Mouse (Mus musculus): ENCODE data around the gene Selenow. TPM values are rescaled to one million over a fixed set of nuclear protein-coding genes. Genes with fewer than 3 reads are reported as not detected.
A peak's percentile ranks its signal among the peaks of the same experiment; 100 is the strongest.

The Selenow gene
- polyA plus RNA-seq, 1 experiment from 2014 or later: 235 TPM

DNA sequence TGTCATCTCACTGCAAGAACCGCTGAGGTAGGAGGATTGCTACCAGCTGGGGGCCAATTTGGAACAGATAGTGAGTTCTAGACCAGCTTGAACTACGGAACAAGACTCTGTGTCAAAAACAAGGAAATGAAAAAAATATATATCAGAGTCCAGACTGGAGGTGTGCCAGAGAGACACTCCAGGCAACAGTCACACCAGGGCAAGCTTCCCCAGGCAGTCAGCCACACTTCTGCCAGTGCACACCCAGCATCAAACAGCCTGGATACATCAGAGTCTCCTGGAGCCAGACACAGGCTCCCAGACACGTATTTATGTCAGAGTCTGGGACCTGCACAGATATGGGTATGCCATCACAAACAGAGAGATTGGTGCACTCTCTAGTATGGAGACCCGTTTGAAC lies 39.0 kb upstream of the Selenow start:
- peaks cover 6% of the 10 kb centered on the region for H3K4me1 ChIP-seq (ENCODE audit: control insufficient read depth, low read depth, low read length)
- no peaks in the 10 kb centered on the region for H3K9me3 ChIP-seq (replicated peaks; ENCODE audit: control insufficient read depth, low read length)
- ATAC-seq (ENCODE audit: low read depth): no peak
- H3K27me3 ChIP-seq (ENCODE audit: control insufficient read depth, insufficient read depth, low read depth, low read length): no peaks in the 10 kb centered on the region
- no peaks in the 10 kb centered on the region for H3K36me3 ChIP-seq (ENCODE audit: control insufficient read depth, insufficient read depth)
- WGBS (ENCODE audit: insufficient replicate concordance): 58% methylated on average over 4 of the region's 4 CpGs
- no peak overlapping the region for H3K9ac ChIP-seq (ENCODE audit: low read depth, low read length)
- no peak overlapping the region for H3K4me2 ChIP-seq (ENCODE audit: low read depth, low read length)
- no peak overlapping the region for H3K4me3 ChIP-seq (ENCODE audit: low read depth, low read length)
- no peak overlapping the region for H3K27ac ChIP-seq (ENCODE audit: low read length)

GRCm38 (mm10) chr7:15960691-15961090 lies 38.5 kb upstream of the Selenow start:
- Histone ChIP-seq H3K36me3 (ENCODE audit: control insufficient read depth, insufficient read depth) (no peaks in the 10 kb centered on the region), H3K4me1 (ENCODE audit: control insufficient read depth, low read depth, low read length) (peaks cover 6% of the 10 kb centered on the region), H3K4me2 (ENCODE audit: low read depth, low read length) (no peak overlapping the region), H3K9ac (ENCODE audit: low read depth, low read length) (no peak overlapping the region), H3K9me3 (replicated peaks; ENCODE audit: control insufficient read depth, low read length) (no peaks in the 10 kb centered on the region), H3K4me3 (ENCODE audit: low read depth, low read length) (no peak overlapping the region), H3K27me3 (ENCODE audit: control insufficient read depth, insufficient read depth, low read depth, low read length) (no peaks in the 10 kb centered on the region), H3K27ac (ENCODE audit: low read length) (no peak overlapping the region)
- 46% methylated on average over 4 of the region's 4 CpGs for WGBS (ENCODE audit: insufficient replicate concordance)
- no peak for ATAC-seq (ENCODE audit: low read depth)

DNA sequence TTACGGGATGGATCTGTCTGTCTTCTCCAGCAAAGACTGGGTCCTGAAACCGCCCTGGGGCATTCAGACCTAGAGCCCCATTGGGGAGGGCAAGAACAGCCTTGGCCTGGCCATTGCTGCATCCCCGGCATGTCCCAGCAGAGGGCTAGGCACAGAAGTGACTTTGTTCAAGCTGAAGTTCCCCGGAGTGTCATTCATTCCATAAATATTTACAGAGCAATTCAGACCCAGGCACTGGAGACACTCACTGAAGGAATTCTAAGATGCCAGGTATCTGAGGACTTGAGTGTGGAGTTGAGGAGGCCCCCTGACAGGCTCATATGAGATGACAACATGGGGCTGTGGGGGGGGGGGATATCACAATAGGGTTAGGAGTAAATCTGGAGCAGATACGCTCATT lies 33.9 kb upstream of the Selenow start:
- no peak overlapping the region for H3K4me2 ChIP-seq (ENCODE audit: low read depth, low read length)
- ATAC-seq (ENCODE audit: low read depth): no peak
- H3K9ac ChIP-seq (ENCODE audit: low read depth, low read length): no peak overlapping the region
- no peaks in the 10 kb centered on the region for H3K27me3 ChIP-seq (ENCODE audit: control insufficient read depth, insufficient read depth, low read depth, low read length)
- H3K9me3 ChIP-seq (replicated peaks; ENCODE audit: control insufficient read depth, low read length): no peaks in the 10 kb centered on the region
- peaks cover 40% of the 10 kb centered on the region for H3K4me1 ChIP-seq (ENCODE audit: control insufficient read depth, low read depth, low read length)
- H3K36me3 ChIP-seq (ENCODE audit: control insufficient read depth, insufficient read depth): no peaks in the 10 kb centered on the region
- no peak overlapping the region for H3K4me3 ChIP-seq (ENCODE audit: low read depth, low read length)
- 72% methylated on average over 5 of the region's 5 CpGs for WGBS (ENCODE audit: insufficient replicate concordance)
- no peak overlapping the region for H3K27ac ChIP-seq (ENCODE audit: low read length)

DNA sequence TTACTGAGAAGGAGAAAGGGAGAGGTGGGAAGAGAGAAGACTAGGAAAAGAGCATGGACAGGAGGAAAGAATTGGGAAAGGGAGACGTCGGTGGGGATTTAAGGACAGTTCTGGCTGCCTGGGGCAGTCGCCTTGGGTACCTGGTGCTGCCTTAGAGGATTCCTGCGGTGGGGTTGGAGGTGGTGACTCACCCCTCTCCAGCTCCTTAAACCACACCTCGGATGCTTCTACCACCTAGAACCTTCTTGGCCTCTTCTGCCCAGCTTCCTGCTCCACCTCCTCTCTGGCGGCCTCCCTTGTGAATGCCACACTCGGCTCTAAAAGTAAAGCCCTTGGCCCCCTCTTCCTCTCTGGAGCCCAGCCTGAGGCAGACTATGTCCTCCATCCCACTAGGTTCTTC lies 33.3 kb upstream of the Selenow start:
- Histone ChIP-seq H3K9ac (ENCODE audit: low read depth, low read length) (peak overlapping the region; percentile 46; the same call in 1 of the 2 replicates), H3K4me1 (ENCODE audit: control insufficient read depth, low read depth, low read length) (peaks cover 42% of the 10 kb centered on the region), H3K36me3 (ENCODE audit: control insufficient read depth, insufficient read depth) (no peaks in the 10 kb centered on the region), H3K4me2 (ENCODE audit: low read depth, low read length) (peak overlapping the region; percentile 73), H3K27ac (ENCODE audit: low read length) (no peak overlapping the region; the same call in 1 of the 2 replicates), H3K9me3 (replicated peaks; ENCODE audit: control insufficient read depth, low read length) (no peaks in the 10 kb centered on the region), H3K27me3 (ENCODE audit: control insufficient read depth, insufficient read depth, low read depth, low read length) (peaks cover 3% of the 10 kb centered on the region; the same call in 1 of the 2 replicates), H3K4me3 (ENCODE audit: low read depth, low read length) (peak overlapping the region; percentile 45)
- WGBS (ENCODE audit: insufficient replicate concordance): 9% methylated on average over 7 of the region's 7 CpGs
- no peak for ATAC-seq (ENCODE audit: low read depth)

GRCm38 (mm10) chr7:15954978-15955443 lies 32.8 kb upstream of the Selenow start:
- H3K27ac ChIP-seq (ENCODE audit: low read length): peak overlapping the region; percentile 16

GRCm38 (mm10) chr7:15954436-15954835 lies 32.2 kb upstream of the Selenow start:
- H3K4me1 ChIP-seq (ENCODE audit: control insufficient read depth, low read depth, low read length): peaks cover 46% of the 10 kb centered on the region
- no peaks in the 10 kb centered on the region for H3K9me3 ChIP-seq (replicated peaks; ENCODE audit: control insufficient read depth, low read length)
- no peaks in the 10 kb centered on the region for H3K36me3 ChIP-seq (ENCODE audit: control insufficient read depth, insufficient read depth)
- H3K9ac ChIP-seq (ENCODE audit: low read depth, low read length): no peak overlapping the region
- WGBS (ENCODE audit: insufficient replicate concordance): 21% methylated on average over 7 of the region's 7 CpGs
- H3K4me2 ChIP-seq (ENCODE audit: low read depth, low read length): peak overlapping the region; percentile 73
- H3K27me3 ChIP-seq (ENCODE audit: control insufficient read depth, insufficient read depth, low read depth, low read length): peaks cover 3% of the 10 kb centered on the region; the same call in 1 of the 2 replicates
- ATAC-seq (ENCODE audit: low read depth): peak; percentile 69
- peak overlapping the region; percentile 16 for H3K27ac ChIP-seq (ENCODE audit: low read length)
- H3K4me3 ChIP-seq (ENCODE audit: low read depth, low read length): no peak overlapping the region

More at GRCm38 (mm10) chr7:15954978-15955443, 32.8 kb upstream of the Selenow start:
- Histone ChIP-seq H3K4me1 (ENCODE audit: control insufficient read depth, low read depth, low read length) (peaks cover 46% of the 10 kb centered on the region), H3K36me3 (ENCODE audit: control insufficient read depth, insufficient read depth) (no peaks in the 10 kb centered on the region), H3K4me2 (ENCODE audit: low read depth, low read length) (peak overlapping the region; percentile 73), H3K9me3 (replicated peaks; ENCODE audit: control insufficient read depth, low read length) (no peaks in the 10 kb centered on the region), H3K9ac (ENCODE audit: low read depth, low read length) (peak overlapping the region; percentile 46; the same call in 1 of the 2 replicates), H3K27me3 (ENCODE audit: control insufficient read depth, insufficient read depth, low read depth, low read length) (peaks cover 3% of the 10 kb centered on the region; the same call in 1 of the 2 replicates), H3K4me3 (ENCODE audit: low read depth, low read length) (peak overlapping the region; percentile 45)
- WGBS (ENCODE audit: insufficient replicate concordance): 2% methylated on average over 19 of the region's 21 CpGs
- peak; percentile 57 for ATAC-seq (ENCODE audit: low read depth)

DNA sequence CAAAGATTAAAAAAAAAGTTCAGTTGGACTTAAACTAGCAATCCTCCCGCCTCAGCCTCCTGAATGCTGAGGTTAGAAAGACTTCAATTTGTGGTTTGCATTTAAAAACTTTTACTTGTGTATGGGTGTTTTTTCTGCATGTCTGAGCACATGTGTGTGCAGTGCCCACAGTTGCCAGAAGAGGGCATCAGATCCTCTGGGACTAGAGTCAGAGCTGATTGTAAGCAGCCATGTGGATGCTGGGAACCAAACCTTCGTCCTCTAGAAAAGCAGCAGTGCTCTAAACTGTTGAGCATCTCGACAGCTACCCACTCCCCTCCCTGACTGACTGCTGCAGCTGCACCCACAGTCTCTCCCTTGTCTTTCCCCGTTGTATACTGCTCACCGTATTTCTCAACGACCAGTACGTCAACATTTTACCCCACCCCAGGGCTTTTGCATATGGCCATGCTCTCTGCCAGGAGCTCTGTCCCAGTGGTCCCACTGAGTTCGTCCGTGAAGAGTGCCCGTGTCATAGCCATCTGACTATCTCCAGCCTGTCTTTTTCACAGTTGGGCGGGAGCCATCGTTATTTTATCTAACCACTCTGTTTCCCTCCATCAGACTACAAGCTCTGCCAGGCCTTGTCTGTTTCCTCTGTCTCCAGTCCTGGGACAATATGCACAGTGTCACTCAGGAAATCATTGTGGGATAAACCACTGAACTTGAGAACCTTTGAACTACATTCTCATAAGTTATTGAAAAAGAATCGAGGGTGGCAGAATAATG lies 31.3 kb upstream of the Selenow start:
- peaks cover 55% of the 10 kb centered on the region for H3K4me1 ChIP-seq (ENCODE audit: control insufficient read depth, low read depth, low read length)
- H3K4me2 ChIP-seq (ENCODE audit: low read depth, low read length): no peak overlapping the region
- H3K27me3 ChIP-seq (ENCODE audit: control insufficient read depth, insufficient read depth, low read depth, low read length): peaks cover 3% of the 10 kb centered on the region; the same call in 1 of the 2 replicates
- H3K9ac ChIP-seq (ENCODE audit: low read depth, low read length): no peak overlapping the region
- WGBS (ENCODE audit: insufficient replicate concordance): 41% methylated on average over 13 of the region's 13 CpGs
- no peak overlapping the region for H3K4me3 ChIP-seq (ENCODE audit: low read depth, low read length)
- ATAC-seq (ENCODE audit: low read depth): no peak
- no peaks in the 10 kb centered on the region for H3K9me3 ChIP-seq (replicated peaks; ENCODE audit: control insufficient read depth, low read length)
- no peak overlapping the region; the same call in 1 of the 2 replicates for H3K27ac ChIP-seq (ENCODE audit: low read length)
- H3K36me3 ChIP-seq (ENCODE audit: control insufficient read depth, insufficient read depth): no peaks in the 10 kb centered on the region

DNA sequence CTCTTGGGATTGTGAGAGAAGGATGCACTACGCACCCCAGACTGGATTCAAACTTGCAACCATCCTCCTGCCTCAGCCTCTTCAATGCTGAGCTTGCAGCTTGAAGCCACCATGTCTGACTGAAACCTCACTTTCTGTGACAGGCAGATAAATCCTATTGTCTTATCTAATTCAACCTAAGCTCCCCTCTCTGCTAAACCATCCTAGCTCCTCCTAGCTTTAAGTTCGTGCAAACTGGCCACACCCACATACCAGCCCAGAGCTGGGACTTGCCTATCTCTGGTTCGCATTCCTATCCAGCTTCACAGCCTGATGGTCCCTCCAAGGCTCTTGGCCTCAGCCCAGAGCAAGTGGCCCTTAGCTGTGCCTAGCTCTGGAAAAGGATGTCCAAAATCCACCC lies 30.2 kb upstream of the Selenow start:
- H3K36me3 ChIP-seq (ENCODE audit: control insufficient read depth, insufficient read depth): no peaks in the 10 kb centered on the region
- ATAC-seq (ENCODE audit: low read depth): peak; percentile 78
- H3K9ac ChIP-seq (ENCODE audit: low read depth, low read length): no peak overlapping the region
- peak overlapping the region; percentile 57 for H3K27ac ChIP-seq (ENCODE audit: low read length)
- H3K27me3 ChIP-seq (ENCODE audit: control insufficient read depth, insufficient read depth, low read depth, low read length): peaks cover 3% of the 10 kb centered on the region; the same call in 1 of the 2 replicates
- H3K4me2 ChIP-seq (ENCODE audit: low read depth, low read length): no peak overlapping the region
- 23% methylated on average over 3 of the region's 3 CpGs for WGBS (ENCODE audit: insufficient replicate concordance)
- no peak overlapping the region for H3K4me3 ChIP-seq (ENCODE audit: low read depth, low read length)
- peaks cover 64% of the 10 kb centered on the region for H3K4me1 ChIP-seq (ENCODE audit: control insufficient read depth, low read depth, low read length)
- H3K9me3 ChIP-seq (replicated peaks; ENCODE audit: control insufficient read depth, low read length): no peaks in the 10 kb centered on the region

DNA sequence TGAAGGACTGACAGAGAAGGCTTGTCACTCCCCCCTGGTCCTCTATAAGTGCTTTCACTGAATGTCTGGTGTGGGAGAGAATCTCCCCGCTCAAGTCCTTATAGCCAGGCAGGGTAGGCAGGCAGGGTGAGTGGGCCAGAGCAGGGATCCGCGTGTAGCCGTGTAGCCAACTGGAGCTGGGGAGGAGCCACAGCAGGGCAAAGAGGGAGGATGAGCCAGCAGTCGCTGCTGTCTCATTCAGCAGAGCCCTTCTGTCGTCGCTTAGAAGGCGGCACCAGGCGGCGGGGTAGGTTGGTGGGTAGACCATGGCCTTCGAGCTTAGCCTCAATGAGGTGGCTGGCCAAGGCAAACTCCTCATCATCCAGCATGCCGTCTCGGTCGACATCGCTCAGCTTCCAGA lies 27.8 kb upstream of the Selenow start:
- ATAC-seq (ENCODE audit: low read depth): no peak
- Histone ChIP-seq H3K9me3 (replicated peaks; ENCODE audit: control insufficient read depth, low read length) (no peaks in the 10 kb centered on the region), H3K27ac (ENCODE audit: low read length) (no peak overlapping the region), H3K4me1 (ENCODE audit: control insufficient read depth, low read depth, low read length) (peaks cover 69% of the 10 kb centered on the region), H3K36me3 (ENCODE audit: control insufficient read depth, insufficient read depth) (no peaks in the 10 kb centered on the region), H3K4me2 (ENCODE audit: low read depth, low read length) (no peak overlapping the region), H3K9ac (ENCODE audit: low read depth, low read length) (no peak overlapping the region), H3K27me3 (ENCODE audit: control insufficient read depth, insufficient read depth, low read depth, low read length) (peaks cover 3% of the 10 kb centered on the region; the same call in 1 of the 2 replicates), H3K4me3 (ENCODE audit: low read depth, low read length) (no peak overlapping the region)
- 83% methylated on average over 15 of the region's 15 CpGs for WGBS (ENCODE audit: insufficient replicate concordance)
